Mouse (Mus musculus) heart, adult 8-10 months (tissue): ENCODE results near the gene Syngr1. TPM values are rescaled to one million over a fixed set of nuclear protein-coding genes. Genes with fewer than 3 reads are reported as not detected.

Experiments used
- DNase-seq: peaks from one replicate; pipeline ENCODE4 v3.0.0; 2022; ENCODE audit warnings: low spot score
- total RNA-seq, 4 experiments: library from RNA; stranded (reverse); gene quantifications; 2 replicates each; pipeline ENCODE4 v1.2.4; 2022

Syngr1 gene
- 100 to 1,000 TPM in 2 of 4 experiments, 10 to 100 TPM in 2; 91.7 to 111 (median 98.9) TPM for total RNA-seq

- peak; percentile 58 for DNase-seq
Measured at GRCm38 (mm10) chr15:80091121-80091955, at the start of gene Syngr1, which contains the start of gene Rpl3. Syngr1 (plus strand) TSS chr15:80091334. Rpl3 (minus strand) TSS chr15:80091868.

GRCm38 (mm10) chr15:80042152-80042551, 49.0 kb upstream of the Syngr1 start:
- DNase-seq: no peak

- no peak for DNase-seq
Measured at GRCm38 (mm10) chr15:80044249-80044648, 46.9 kb upstream of the Syngr1 start.

GRCm38 (mm10) chr15:80045749-80046148, 45.4 kb upstream of the Syngr1 start:
- DNase-seq: no peak

- DNase-seq: no peak
Measured at GRCm38 (mm10) chr15:80047242-80047641, 43.9 kb upstream of the Syngr1 start.

GRCm38 (mm10) chr15:80047973-80048372, 43.2 kb upstream of the Syngr1 start:
- no peak for DNase-seq

- DNase-seq: peak; percentile 86
Measured at GRCm38 (mm10) chr15:80050093-80050492, 41.0 kb upstream of the Syngr1 start.

- DNase-seq: peak; percentile 77
Measured at GRCm38 (mm10) chr15:80051092-80051761, 39.9 kb upstream of the Syngr1 start.

GRCm38 (mm10) chr15:80051782-80052181, 39.4 kb upstream of the Syngr1 start:
- peak; percentile 48 for DNase-seq

- DNase-seq: no peak
Measured at GRCm38 (mm10) chr15:80053381-80054033, 37.6 kb upstream of the Syngr1 start.

GRCm38 (mm10) chr15:80054034-80054710, 37.0 kb upstream of the Syngr1 start:
- peak; percentile 61 for DNase-seq

GRCm38 (mm10) chr15:80058151-80058550, 33.0 kb upstream of the Syngr1 start:
- DNase-seq: no peak

- DNase-seq: no peak
Measured at GRCm38 (mm10) chr15:80059606-80060005, 31.5 kb upstream of the Syngr1 start.

GRCm38 (mm10) chr15:80060356-80061070, 30.6 kb upstream of the Syngr1 start:
- DNase-seq: no peak

- DNase-seq: no peak
Measured at GRCm38 (mm10) chr15:80061071-80061550, 30.0 kb upstream of the Syngr1 start.

GRCm38 (mm10) chr15:80062339-80062738, 28.8 kb upstream of the Syngr1 start:
- DNase-seq: no peak

- no peak for DNase-seq
Measured at GRCm38 (mm10) chr15:80062821-80063220, 28.3 kb upstream of the Syngr1 start.

- no peak for DNase-seq
Measured at GRCm38 (mm10) chr15:80064965-80065364, 26.2 kb upstream of the Syngr1 start.

GRCm38 (mm10) chr15:80065414-80065813, 25.7 kb upstream of the Syngr1 start:
- no peak for DNase-seq

- DNase-seq: no peak
Measured at GRCm38 (mm10) chr15:80066538-80066937, 24.6 kb upstream of the Syngr1 start.

GRCm38 (mm10) chr15:80069171-80069570, 22.0 kb upstream of the Syngr1 start:
- no peak for DNase-seq
